Mouse (Mus musculus) cerebellum, postnatal 36 days (tissue): ENCODE results near the gene Prrt1.
A peak's percentile ranks its signal among the peaks of the same experiment; 100 is the strongest.

Source experiments
- DNase-seq, 2 experiments: peaks; one replicate each; pipeline ENCODE4 v3.0.0; 2021 to 2022; ENCODE audit warnings: mixed read lengths in 2 of 2

Prrt1 gene

DNA sequence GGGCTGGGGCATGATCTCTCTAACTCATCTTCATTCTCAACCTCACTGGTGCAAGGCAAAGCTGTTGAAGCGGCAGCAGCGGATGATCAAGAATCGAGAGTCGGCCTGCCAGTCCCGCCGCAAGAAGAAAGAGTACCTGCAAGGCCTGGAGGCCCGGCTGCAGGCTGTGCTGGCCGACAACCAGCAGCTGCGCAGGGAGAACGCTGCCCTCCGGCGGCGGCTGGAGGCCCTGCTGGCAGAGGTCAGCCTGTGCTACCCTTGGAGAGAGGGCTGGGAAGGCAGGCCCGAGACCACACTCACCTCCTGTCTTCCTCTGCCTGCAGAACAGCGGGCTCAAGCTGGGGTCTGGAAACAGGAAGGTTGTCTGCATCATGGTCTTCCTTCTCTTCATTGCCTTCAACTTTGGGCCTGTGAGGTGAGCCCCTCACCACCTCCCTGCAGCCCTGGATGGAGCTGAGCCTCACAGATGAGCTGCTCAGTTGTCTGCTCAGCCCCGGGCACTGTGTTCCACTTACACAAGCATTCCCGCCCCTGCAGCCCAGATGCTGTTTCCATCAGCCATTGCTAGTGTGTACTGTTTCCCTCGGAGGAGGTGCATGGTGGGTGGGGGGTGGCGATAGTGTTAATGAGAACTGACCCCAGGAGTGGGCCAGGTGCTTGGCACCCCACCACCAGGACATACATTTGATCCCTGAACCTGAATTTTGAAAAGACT lies 22.3 kb downstream of the Prrt1 start:
- DNase-seq = peak; percentile 36 to 43

DNA sequence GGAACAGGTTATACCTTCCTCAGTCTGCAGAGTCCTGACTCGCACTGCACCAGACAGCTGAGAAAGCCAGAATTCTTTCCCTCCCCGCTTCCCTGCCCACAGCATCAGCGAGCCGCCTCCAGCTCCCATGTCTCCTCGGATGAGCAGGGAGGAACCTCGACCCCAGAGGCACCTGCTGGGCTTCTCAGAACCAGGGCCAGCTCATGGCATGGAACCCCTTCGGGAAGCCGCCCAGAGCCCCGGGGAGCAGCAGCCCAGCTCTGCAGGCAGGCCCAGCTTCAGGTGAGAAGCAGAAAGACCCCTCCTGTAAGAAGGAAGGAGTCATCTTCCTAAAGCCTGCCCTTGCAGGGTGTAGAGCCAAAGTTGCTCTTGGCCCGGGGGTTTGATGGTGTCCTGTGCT lies 23.2 kb downstream of the Prrt1 start:
- DNase-seq = no peak

DNA sequence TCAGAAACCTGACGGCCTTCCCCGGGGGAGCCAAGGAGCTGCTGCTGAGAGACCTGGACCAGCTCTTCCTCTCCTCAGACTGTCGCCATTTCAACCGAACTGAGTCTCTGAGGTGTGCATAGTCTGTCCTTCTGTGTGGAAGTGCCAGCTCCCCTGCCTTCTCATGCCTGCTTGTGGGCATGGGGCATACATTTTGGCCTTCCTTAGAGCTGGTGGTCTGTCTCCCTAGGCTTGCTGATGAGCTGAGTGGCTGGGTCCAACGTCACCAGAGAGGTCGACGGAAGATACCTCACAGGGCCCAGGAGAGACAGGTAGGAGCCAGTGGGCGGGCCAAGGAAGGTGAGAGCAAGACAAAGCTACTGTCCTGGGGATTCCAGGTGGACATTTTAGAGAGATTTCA lies 23.7 kb downstream of the Prrt1 start:
- no peak for DNase-seq

DNA sequence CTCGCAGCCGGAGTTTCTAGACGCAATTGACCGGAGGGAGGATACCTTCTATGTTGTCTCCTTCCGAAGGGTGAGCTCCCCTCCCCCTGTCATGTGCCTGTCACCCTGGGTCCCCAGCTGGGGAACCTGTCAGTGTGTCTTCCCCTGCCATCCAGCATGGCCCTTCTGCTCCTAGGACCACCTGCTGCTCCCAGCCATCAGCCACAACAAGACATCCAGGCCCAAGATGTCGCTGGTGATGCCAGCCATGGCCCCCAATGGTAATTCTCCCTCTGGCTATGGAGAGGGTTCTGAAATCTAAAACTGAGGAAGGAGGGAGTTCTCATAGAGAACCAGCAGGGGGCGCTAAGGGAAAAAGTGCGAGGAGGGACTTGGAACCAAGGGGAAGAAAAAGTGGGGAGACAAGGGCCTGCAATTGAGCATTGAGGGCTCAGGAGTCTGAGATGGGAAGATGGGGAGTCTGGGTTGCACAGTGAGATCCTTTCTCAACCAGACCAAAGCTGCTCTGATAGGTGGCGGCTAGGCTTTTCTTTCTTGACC lies 24.5 kb downstream of the Prrt1 start:
- DNase-seq = peak; percentile 48 to 54

DNA sequence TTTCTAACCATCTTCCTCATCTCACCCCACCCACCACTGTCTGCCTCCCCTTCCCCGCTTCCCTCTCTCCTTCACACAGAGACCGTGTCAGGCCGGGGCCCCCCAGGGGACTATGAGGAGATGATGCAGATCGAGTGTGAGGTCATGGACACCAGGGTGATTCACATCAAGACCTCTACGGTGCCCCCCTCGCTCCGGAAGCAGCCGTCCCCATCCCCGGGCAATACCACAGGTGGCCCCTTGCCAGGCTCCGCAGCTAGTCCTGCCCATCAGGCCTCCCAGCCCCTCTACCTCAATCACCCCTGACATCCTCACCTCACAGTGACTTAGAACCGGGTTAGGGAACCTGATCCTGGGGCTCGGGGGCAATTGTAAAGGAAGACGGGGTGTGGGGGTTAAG lies 25.1 kb downstream of the Prrt1 start:
- peak; percentile 4 to 39 for DNase-seq

DNA sequence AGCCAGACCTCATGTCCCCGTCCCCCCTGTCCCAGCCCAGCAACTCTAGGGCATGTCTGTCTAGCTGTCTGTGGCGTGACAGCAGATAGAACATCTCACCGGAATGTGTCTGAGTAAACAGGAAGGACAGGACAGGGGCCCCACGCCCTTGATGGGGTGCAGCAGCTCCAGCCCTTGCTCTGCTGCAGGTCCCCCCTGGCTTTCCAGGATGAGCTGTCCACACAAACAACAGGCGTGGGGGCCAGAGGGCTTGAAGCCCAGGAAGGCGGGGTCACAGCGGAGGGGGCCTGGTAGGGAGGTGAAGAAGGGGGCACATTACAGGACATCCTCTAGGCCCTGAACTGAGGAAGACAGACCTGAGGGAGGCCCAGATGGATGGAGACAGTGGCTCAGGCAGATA lies 25.8 kb downstream of the Prrt1 start:
- DNase-seq = no peak

DNA sequence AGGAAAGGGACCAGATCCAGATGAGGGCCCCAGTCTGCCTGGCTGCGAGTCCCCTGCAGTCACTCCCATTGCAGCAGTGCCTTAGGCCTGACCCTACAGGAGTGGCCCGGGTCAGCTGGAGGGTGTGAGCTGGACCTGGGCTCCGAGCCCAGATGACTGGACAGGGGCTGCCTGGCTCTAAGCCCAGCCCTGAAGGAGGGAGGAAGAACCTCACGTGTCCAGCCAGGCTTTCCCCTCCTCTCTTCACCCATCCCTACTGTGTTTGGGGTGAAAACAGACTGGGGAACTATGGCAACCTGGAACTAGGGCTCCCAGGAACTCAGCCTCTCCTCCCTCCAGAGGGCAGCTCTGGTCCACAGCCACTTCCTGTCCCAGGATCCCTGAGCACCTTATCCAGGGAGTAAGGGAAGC lies 26.3 kb downstream of the Prrt1 start:
- peak; percentile 33 to 38 for DNase-seq

DNA sequence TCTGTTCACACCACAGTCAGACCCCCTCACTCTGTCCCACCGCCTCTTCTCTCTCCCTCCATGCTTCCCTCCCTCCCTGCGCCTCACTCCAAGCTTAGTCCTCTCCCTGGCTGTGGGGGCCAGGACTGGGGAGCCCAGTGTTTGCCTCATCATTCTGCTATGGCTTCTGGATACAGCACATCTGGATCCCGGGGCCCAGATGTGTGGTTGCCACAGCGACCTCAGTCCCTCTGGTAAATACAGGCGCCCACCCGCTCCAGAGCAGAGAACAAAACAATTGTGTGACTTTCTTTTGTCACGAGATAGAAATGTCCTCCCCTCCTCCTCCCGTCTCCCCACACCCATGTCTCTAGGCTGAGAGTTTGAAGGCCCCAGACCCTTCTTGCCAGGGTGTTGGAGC lies 27.3 kb downstream of the Prrt1 start:
- DNase-seq = no peak

DNA sequence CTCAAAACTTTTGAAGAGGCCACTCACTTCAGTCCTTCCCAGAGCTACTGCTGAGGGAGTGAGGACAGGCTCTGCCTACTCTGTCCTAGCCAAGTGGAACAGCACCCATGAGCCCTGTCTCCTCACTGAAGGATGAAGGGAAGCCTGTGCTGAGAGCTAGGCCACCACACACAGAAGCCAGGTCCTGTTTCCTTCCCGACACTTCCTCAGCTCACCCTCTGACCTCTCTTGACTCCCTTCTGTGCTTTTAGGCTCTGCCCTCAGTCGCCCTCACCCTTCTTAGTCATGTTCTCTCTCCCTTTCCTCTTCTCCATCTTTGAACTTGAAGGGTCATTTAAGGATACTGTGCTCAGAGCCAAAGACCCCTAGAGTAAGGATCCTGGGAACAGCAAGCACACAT lies 27.9 kb downstream of the Prrt1 start:
- DNase-seq = no peak

DNA sequence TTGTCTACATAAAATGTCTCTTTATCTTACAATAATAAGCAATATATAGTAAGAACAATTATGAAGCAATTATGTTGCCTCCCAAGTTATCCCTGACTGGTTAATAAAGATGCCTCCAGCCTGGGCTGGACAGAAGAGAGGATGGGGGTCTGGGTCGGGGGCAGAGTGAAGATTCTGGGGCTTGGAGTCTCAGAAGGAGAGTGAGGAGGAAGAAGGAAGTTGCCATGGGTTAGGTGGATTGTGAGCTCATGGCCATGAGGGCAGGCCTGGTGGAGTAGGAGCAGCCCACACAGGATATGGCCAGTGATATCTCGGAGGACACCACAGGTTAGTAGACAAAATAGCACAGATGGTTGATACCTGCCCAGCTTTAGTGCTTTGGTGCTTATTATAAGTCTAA lies 28.8 kb downstream of the Prrt1 start:
- DNase-seq = no peak

DNA sequence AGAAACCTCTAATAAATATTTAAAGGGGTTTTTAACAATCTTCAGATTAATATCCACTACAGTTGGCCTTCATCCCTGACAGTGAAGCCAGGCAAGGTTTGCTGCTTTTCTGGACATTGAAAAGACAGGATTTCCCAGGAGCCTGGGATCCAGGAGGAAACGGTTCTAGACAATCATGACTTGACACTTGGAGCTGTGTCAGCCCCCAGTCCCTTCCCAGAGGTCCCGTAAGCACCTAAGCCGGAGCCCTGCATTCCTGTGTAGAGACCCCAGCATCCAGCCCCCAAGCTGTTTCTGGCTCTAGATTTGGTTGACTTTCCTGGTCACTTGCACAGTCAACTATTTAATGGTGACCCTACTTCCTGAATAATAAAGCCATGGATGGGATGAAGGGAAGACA lies 29.3 kb downstream of the Prrt1 start:
- DNase-seq = no peak

DNA sequence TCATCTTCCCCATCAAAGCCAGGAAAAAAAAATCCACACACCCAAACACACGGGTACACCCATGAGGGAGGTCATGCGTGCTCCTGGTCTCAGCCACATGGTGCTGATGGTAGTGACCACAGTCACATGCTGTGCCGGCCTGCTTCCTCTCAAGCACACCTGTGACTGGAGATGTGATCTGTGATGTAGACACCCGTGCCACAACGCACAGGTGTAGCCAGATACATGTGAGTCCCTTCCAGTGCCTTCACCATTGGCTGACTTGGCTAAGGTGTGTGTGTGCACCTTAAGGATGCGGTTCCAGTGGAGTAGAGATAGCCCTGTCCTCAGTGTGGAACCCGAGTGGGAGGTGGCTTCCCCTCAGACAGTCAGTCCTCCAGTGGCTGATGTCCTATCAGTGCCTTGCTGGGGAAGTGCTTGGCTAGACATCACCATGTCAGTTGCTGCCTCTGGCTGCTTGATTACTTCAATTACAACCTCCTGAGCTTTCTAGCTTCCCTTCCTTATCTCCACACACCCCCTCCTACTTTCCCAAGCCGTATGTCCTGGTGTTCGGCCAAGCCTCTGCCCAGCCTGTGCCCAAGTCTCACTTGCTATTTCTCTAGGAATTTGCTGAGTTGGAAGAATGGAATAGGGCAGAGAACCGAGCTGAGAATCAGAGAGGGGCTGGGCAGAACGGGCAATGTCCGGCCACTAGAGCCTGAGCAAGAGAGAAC lies 30.0 kb downstream of the Prrt1 start:
- DNase-seq = no peak

DNA sequence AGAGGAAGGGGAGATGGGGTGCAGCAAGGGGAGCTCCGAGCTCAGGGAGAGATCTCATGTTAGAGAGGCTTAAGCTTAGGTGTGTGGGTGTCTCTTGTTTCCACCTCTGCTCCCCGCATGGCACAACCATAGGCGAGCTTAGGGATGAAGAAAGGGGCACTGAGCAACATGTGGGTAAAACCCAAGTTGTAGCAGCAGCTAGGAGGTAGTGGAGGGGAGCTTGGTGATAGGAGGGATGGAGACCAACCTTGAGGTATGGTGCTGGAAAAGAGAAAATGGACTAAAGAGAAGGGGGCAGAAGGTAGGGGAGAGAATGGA lies 30.5 kb downstream of the Prrt1 start:
- no peak for DNase-seq

DNA sequence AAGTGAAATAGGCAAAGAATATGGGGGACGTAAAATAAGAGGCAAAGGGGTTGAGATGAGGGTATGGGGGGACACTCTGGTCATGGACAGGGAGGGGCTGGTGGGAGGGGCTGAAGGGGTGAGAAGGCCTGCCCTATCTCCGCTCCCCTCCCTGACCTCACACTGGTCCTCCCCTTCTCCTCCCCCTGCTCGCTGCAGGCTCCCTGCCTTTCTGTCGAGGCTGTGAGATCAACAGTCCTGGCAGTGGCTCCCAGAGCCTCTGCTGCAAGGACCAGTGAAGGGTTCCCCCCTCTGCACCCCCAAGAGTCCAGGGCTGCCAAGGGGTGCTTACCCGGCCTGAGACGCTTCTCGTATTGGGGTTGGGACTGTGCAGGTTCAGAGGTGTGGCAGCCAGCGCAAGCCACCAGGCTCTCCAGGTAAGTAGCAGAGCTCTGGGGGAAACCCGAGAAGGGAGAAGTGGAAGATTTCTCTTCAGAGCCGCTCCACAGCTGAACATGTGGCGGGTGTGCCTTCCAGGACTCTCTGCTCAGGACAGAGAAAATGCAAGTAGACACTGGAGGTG lies 31.0 kb downstream of the Prrt1 start:
- DNase-seq = no peak

DNA sequence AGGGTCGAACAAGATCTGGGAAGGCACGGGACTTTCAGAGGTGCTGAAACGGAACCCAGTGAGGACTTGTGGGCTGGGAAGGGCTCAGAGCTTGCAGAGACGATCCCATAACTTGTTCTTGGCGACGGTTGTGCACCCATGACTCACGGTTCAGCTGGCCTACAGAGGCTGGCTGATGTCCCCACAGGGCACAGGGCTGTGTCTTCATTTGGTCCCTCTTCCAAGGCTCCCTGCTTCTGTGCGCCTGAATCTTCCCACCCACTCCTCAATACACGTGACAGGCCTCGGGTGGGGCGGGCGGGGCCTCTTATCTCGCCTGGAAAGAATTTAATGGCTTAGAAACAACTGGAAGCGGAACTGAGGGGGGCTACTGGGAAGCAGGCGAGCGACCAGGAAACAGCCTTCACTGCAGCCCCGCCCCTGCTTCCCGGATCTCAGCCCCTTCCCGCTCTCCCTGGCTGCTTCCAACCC lies 31.8 kb downstream of the Prrt1 start:
- DNase-seq = no peak

DNA sequence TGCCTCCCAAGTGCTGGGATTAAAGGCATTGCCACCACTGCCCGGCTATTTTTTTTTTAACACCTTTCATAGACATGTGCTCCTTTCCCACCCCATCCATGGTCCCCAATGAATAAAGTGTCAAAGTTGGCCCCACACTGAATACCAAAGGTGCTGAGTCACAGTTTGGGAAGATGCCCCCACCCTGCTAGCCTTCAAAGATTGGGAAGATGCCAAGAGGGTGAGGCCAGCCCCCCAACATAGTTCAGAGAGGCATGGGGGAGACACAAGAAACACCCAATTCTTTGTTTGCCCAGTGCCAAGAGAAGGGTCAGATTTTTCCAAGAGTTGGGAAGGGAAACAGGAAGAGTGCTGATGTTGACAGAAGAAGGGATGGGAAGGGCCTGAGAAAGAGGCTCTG lies 33.1 kb downstream of the Prrt1 start:
- no peak for DNase-seq

DNA sequence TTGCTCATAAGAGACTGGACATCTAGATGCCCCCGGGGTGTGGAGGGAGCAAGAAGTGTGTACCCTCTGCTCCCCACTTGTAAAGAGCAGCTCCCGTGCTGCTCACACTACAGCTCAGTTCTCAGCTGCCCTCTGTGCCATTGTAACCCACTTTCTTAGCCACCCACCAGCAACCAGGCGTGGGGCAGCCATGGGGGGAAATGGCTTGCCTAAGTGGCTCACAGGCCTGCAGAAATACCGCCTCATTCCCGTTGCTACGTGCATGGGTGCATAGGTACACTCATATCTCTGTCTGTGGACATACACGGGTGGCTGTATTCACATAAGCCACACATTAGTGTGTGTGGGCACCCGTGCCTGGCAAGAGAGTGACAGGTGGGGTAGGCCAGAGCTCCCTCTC lies 33.6 kb downstream of the Prrt1 start:
- no peak for DNase-seq

DNA sequence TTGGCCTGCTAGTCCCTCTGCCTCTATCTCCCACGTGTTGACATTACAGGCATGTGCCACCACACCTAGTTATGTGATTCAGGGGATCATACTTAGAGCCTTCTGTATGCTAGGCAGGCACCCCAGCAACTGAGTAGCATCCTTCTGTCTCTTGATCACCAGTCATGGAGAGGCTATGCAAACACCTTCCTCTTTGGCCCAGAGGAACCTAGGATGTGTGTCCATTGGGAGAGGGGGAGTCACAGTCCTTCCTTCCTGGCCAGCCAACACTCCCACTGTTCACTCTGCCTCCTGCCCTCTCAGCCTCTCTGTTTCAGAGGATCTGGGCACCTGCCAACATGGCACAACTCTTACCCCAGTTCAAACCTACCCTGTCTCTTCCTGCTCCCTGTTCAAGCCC lies 34.2 kb downstream of the Prrt1 start:
- DNase-seq = no peak

DNA sequence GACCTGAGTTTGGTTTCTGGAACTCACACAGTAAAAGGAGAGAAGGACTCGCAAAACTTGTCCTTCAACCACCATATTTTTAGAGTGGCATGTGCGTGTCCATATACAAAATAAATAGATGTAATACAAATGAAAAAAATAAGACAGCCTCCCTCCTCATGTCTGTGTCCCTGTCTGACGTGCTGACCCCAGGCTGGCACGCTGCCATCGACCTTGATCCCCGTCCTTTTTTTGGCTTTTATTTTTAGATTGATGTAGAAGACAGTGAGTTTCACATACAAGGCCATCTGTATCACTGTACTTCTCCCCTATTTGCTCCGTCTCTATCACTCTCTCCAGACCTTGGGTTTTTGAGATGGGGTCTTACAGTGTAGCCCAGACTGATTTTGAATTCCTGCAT lies 35.1 kb downstream of the Prrt1 start:
- no peak for DNase-seq

DNA sequence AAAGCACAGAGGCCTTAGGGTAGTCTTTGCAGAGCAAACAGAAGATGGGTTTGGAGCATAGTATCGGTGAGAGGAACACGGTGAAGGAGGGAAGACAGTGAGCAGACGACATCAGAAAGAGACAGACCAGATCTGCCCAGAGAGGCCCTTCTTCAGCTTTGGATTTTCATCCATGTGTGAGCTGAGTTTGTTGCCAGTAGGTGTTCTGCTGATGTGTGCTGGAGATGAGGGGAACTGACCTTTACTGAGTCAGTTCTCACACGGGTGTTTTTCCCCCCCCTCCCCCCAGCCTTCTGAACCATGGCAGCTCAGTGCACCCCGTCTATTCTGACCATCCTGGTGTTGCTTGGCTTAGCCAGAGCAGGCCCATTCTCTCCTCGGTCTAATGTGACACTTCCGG lies 40.9 kb downstream of the Prrt1 start, which contains the start of gene Tnxb:
Tnxb (plus strand) TSS at position 301 of the 400 bp plus-strand sequence.
- DNase-seq = no peak

DNA sequence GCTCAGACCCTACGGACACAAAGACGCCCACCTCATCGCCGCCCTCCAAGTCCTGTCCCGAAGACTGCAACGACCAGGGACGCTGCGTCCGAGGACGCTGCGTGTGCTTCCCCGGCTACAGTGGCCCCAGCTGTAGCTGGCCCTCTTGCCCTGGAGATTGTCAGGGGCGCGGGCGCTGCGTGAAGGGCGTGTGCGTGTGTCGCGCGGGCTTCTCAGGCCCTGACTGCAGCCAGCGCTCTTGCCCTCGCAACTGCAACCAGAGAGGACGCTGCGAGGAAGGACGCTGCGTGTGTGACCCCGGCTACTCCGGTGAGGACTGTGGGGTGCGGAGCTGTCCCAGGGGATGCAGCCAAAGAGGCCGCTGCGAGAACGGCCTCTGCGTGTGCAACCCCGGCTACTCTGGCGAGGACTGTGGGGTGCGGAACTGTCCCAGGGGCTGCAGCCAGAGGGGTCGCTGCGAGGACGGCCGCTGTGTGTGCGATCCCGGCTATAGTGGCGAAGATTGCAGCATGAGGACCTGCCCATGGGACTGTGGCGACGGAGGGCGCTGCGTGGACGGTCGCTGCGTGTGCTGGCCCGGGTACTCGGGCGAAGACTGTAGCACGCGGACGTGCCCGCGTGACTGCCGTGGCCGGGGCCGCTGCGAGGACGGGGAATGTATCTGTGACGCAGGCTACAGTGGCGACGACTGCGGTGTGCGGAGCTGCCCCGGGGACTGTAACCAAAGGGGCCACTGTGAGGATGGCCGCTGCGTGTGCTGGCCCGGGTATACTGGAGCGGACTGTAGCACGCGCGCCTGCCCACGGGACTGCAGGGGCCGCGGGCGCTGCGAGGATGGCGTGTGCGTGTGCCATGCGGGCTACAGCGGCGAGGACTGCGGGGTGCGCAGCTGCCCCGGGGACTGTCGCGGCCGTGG lies 42.1 kb downstream of the Prrt1 start:
- DNase-seq = no peak

DNA sequence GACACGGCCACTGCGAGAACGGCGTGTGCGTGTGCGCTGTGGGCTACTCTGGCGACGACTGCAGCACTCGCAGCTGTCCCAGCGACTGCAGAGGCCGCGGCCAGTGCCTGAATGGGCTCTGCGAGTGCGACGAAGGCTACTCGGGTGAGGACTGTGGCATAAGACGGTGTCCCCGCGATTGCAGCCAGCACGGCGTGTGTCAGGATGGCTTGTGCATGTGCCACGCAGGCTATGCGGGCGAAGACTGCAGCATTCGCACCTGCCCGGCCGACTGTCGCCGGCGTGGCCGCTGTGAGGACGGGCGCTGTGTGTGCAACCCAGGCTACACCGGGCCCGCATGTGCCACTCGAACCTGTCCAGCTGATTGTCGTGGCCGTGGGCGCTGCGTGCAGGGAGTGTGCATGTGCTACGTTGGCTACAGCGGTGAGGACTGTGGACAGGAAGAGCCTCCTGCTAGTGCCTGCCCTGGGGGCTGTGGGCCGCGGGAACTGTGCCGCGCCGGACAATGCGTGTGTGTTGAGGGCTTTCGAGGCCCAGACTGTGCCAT lies 43.0 kb downstream of the Prrt1 start:
- no peak for DNase-seq

DNA sequence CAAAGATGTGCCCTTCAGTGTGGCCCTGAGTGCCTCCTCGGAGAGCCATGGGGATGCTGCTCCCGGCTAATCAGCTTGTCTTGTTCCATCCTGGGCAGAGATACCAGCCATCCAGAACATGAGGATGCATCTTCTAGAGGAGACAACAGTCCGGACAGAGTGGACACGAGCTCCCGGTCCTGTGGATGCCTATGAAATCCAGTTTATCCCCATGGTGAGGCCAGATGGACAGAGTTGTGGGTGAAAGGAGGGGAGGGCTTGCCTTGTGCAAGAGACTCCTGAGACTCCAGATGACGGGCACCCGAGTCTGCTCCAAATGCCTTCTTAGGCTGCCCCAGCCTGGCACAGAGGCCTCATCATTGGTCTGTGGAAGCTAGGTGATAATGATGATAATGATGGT lies 43.8 kb downstream of the Prrt1 start:
- DNase-seq = no peak
